Mouse (Mus musculus): ENCODE data around the gene Vmn1r195.

DNA sequence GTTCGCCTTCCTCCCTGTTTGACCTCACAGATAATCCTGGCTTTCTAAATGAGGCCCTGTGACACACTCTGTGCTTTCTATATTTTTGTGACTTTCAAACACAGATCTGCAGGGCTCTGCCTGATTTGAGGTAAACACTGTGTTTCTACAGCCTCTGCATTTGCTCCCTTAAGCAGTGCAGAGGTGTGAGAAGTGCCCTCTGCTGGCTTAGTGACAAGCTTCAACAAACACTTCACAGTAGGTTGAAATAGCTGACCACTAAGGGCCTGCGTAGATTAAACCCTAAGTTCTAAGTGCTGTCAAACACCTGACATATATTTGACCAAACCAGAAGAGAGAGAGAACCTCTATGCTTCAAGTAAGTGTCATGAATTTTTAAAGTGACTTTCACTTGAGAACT lies 14.3 kb downstream of the Vmn1r195 start:
- TF ChIP-seq CTCF (IDR thresholded peaks at IDR 0.05; ENCODE audit: insufficient read depth, low read length), result no peak
- no peak for TF ChIP-seq POLR2A (IDR thresholded peaks at IDR 0.05; ENCODE audit: borderline replicate concordance, extremely low read depth, low read depth, low read length)
